Mouse (Mus musculus) induced T-regulatory cell, adult 2 months (primary cell): ENCODE measurements around the gene Tead3.

Source experiments
- DNase-seq: peaks from one replicate; pipeline ENCODE4 v3.0.0-alpha.2; 2012; ENCODE audit warnings: low read depth

The Tead3 gene

GRCm38 (mm10) chr17:28305172-28305571 lies 45.4 kb downstream of the Tead3 start:
- DNase-seq = no peak

- DNase-seq = no peak
Observed at GRCm38 (mm10) chr17:28300850-28301249, 49.8 kb downstream of the Tead3 start.

GRCm38 (mm10) chr17:28300323-28300722 lies 50.3 kb downstream of the Tead3 start:
- DNase-seq = no peak

GRCm38 (mm10) chr17:28299669-28300320 lies 50.8 kb downstream of the Tead3 start:
- no peak for DNase-seq

GRCm38 (mm10) chr17:28298888-28299287 lies 51.7 kb downstream of the Tead3 start:
- no peak for DNase-seq

- DNase-seq = no peak
Observed at GRCm38 (mm10) chr17:28294449-28295333, 55.9 kb downstream of the Tead3 start.

- DNase-seq = no peak
Observed at GRCm38 (mm10) chr17:28293716-28294115, 56.9 kb downstream of the Tead3 start.

- DNase-seq = peak; percentile 59
Observed at GRCm38 (mm10) chr17:28291346-28291745, 59.3 kb downstream of the Tead3 start.

GRCm38 (mm10) chr17:28290671-28291070 lies 59.9 kb downstream of the Tead3 start:
- DNase-seq = peak; percentile 40

GRCm38 (mm10) chr17:28290262-28290661 lies 60.4 kb downstream of the Tead3 start:
- DNase-seq = no peak

GRCm38 (mm10) chr17:28287980-28288379 lies 62.6 kb downstream of the Tead3 start:
- peak; percentile 56 for DNase-seq

GRCm38 (mm10) chr17:28287578-28287977 lies 63.0 kb downstream of the Tead3 start:
- DNase-seq = no peak

- DNase-seq = no peak
Observed at GRCm38 (mm10) chr17:28286964-28287363, 63.7 kb downstream of the Tead3 start.

- no peak for DNase-seq
Observed at GRCm38 (mm10) chr17:28286133-28286532, 64.5 kb downstream of the Tead3 start.

- DNase-seq = no peak
Observed at GRCm38 (mm10) chr17:28283199-28283598, 67.4 kb downstream of the Tead3 start.

GRCm38 (mm10) chr17:28281866-28282441 lies 68.7 kb downstream of the Tead3 start:
- DNase-seq = no peak
